Mouse (Mus musculus) G1E (cell line): Measurements from ENCODE around the gene Tpsb2.

Experiments used
- CTCF ChIP-seq: IDR thresholded peaks from 2 replicates; pipeline ENCODE4 v1.5.1; 2012; ENCODE audit warnings: low read depth, low read length, inconsistent platforms, mixed read lengths
- GATA1 ChIP-seq: IDR thresholded peaks from 2 replicates; pipeline ENCODE4 v1.6.1; 2012; ENCODE audit warnings: borderline replicate concordance, low read length, inconsistent platforms, mixed read lengths

GRCm38 (mm10) chr17:25406011-25406441, 39.9 kb downstream of the Tpsb2 start:
- TF ChIP-seq GATA1 (no peak), CTCF (no peak)
